Mouse (Mus musculus): Measurements from ENCODE around the gene Cyba.

The Cyba gene

GRCm38 (mm10) chr8:122451161-122451703 lies 18.5 kb upstream of the Cyba start:
- DNase-seq: no peak

GRCm38 (mm10) chr8:122445203-122445602 lies 12.5 kb upstream of the Cyba start:
- peak in 1 of 2 experiments; percentile 46 for DNase-seq

GRCm38 (mm10) chr8:122444058-122444748 lies 11.5 kb upstream of the Cyba start:
- DNase-seq: peak; percentile 84 to 90

GRCm38 (mm10) chr8:122443262-122444006 lies 10.7 kb upstream of the Cyba start, which contains the start of gene Mvd:
Gene Mvd, minus strand, starts transcription at chr8:122443422.
- peak; percentile 99 for DNase-seq

GRCm38 (mm10) chr8:122442781-122443180 lies 10.1 kb upstream of the Cyba start:
- DNase-seq: no peak

- DNase-seq: no peak
Measured at GRCm38 (mm10) chr8:122442356-122442755, 9.6 kb upstream of the Cyba start.

GRCm38 (mm10) chr8:122441326-122441725 lies 8.6 kb upstream of the Cyba start:
- no peak for DNase-seq

GRCm38 (mm10) chr8:122439336-122439735 lies 6.6 kb upstream of the Cyba start:
- no peak for DNase-seq

GRCm38 (mm10) chr8:122437708-122438331 lies 5.1 kb upstream of the Cyba start:
- DNase-seq: peak in 1 of 2 experiments; percentile 46

GRCm38 (mm10) chr8:122436586-122437125 lies 3.9 kb upstream of the Cyba start:
- no peak for DNase-seq

GRCm38 (mm10) chr8:122436146-122436545 lies 3.4 kb upstream of the Cyba start:
- no peak for DNase-seq

- DNase-seq: no peak
Measured at GRCm38 (mm10) chr8:122435375-122435774, 2.6 kb upstream of the Cyba start.

- peak in 1 of 2 experiments; percentile 63 for DNase-seq
Measured at GRCm38 (mm10) chr8:122433269-122433905, 657 bp upstream of the Cyba start.

GRCm38 (mm10) chr8:122431694-122432442 lies 862 bp downstream of the Cyba start:
- peak; percentile 59 to 67 for DNase-seq

- DNase-seq: no peak
Measured at GRCm38 (mm10) chr8:122430646-122431045, 2.1 kb downstream of the Cyba start.

- DNase-seq: peak in 1 of 2 experiments; percentile 45
Measured at GRCm38 (mm10) chr8:122430058-122430636, 2.6 kb downstream of the Cyba start.

GRCm38 (mm10) chr8:122428163-122428562 lies 4.6 kb downstream of the Cyba start:
- no peak for DNase-seq

GRCm38 (mm10) chr8:122427607-122428006 lies 5.1 kb downstream of the Cyba start:
- no peak for DNase-seq

GRCm38 (mm10) chr8:122426145-122426544 lies 6.6 kb downstream of the Cyba start:
- DNase-seq: no peak

GRCm38 (mm10) chr8:122423659-122424058 lies 9.1 kb downstream of the Cyba start:
- DNase-seq: peak; percentile 73 to 82

GRCm38 (mm10) chr8:122423217-122423616 lies 9.5 kb downstream of the Cyba start:
- no peak for DNase-seq

Measured in kidney, postnatal 4 days (tissue).